Mouse (Mus musculus): ENCODE data around the gene Myoz2.

The Myoz2 gene

DNA sequence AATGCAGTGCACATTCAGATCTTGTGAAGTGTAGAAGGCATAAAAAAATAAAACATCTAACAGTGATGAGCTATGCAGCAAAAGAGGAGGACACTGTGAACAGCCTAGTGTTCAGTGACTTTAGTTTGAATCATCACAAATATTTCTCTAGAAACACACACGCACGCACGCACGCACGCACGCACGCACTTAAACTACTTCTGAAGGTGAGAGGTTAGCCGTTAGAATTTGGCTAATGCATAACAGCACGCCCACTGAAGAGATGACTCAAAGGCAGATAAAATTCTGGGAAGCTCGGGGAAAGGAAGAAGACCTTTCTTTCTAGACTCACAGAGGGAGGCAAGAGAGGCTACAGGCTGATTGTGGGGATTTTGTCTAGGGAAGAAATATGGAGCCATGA is 27.4 kb downstream of the Myoz2 start:
- in situ Hi-C loops (cut with MboI, MseI): no loop called here

DNA sequence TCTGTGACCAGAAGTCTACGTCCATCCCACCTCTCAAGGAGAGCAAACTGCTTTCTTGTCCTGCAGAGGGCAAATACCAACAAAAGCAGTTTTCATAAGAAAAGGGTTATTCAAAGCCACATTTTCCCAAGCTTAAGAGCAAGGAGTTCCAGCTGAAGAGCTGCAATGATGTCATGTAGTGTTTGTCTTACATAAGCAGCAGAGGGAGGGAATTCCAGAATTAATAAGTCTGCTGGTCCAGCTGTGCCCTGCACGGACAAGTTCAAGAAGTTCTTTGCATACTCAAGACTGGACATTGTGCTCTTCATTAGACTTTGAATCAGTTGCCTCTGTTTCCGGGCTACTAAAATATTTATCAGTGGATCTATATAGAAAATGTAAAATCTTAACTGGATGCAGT is 33.8 kb downstream of the Myoz2 start:
- in situ Hi-C loops (cut with MboI, MseI): no loop called here

- in situ Hi-C loops (cut with MboI, MseI): loop anchor here (25.0 kb wide), 1 partner anchor 514 kb away; no protein-coding TSS in a partner anchor
Measured at GRCm38 (mm10) chr3:122998511-122998910, 36.3 kb downstream of the Myoz2 start.

DNA sequence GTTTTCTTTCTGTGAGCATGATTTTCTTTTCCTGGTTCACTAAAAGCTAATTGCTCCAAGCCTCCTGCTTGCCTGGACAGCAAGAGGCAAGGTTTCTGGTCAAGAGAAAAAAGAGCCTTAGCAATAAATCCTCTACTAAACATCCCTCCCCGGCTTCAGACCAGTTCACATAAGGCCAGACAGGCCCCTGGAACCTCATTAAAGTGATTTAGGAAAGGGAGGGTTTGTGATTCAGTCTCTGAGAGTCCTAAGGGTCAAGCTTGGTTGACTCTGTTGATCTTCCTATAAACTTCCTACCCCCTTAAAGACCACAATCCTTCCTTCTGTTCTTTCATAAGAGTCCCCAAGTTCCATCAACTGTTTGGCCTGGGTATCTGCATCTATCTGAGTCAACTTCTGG is 37.8 kb downstream of the Myoz2 start:
- in situ Hi-C loops (cut with MboI, MseI): loop anchor here (25.0 kb wide), 1 partner anchor 515 kb away; no protein-coding TSS in a partner anchor

DNA sequence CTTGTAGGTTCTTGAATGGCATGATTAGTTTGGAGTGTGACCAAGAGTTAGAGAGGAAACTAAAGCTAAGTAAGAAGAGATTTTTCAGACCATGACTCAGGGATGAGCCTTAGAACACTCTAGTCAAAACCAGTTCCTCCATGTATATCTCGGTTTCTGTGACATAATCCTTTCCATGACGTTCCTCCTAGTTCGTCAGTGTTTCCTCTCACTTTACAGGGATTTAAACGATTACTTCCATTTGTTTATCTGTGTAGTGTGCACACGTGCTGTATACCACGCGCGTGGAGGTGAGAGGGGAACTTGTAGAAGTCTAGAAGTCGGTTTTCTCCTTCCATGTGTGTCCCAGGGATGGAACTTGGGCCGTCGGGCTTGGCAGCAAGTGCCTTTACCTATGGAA is 47.9 kb downstream of the Myoz2 start:
- in situ Hi-C loops (cut with MboI, MseI): loop anchor here (10.0 to 25.0 kb wide), 2 partner anchors 62 to 525 kb away; partner anchors contain the start of gene 1810037I17Rik

DNA sequence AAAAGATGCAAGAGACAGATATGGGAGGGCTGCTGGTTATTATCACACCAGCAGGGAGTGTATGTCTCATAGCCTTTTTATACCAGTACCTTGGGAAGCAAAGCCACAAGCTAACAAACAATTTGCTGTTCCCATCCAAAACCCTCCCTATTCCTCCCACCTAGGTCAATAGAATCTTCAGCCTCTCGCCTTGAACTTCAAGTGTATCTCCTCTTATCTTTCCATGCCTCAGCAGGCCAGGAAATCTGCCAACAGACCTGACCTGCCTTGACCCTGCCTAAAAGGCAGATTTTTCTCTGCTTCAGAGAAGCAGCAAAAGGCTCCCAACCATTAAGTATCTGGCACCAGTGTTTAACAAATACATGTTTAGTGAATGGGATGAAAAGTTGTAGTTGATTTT is 48.4 kb downstream of the Myoz2 start:
- in situ Hi-C loops (cut with MboI, MseI): loop anchor here (10.0 to 25.0 kb wide), 2 partner anchors 62 to 526 kb away; partner anchors contain the start of gene 1810037I17Rik

- in situ Hi-C loops (cut with MboI, MseI): loop anchor here (10.0 to 25.0 kb wide), 2 partner anchors 61 to 527 kb away; partner anchors contain the start of gene 1810037I17Rik
Measured at GRCm38 (mm10) chr3:122985183-122985944, 49.5 kb downstream of the Myoz2 start.

GRCm38 (mm10) chr3:122984249-122985182 is 50.3 kb downstream of the Myoz2 start, which contains the start of gene Usp53:
Gene Usp53 (minus strand): TSS chr3:122984510.
- in situ Hi-C loops (cut with MboI, MseI): loop anchor here (10.0 to 25.0 kb wide), 2 partner anchors 60 to 528 kb away; partner anchors contain the start of gene 1810037I17Rik

DNA sequence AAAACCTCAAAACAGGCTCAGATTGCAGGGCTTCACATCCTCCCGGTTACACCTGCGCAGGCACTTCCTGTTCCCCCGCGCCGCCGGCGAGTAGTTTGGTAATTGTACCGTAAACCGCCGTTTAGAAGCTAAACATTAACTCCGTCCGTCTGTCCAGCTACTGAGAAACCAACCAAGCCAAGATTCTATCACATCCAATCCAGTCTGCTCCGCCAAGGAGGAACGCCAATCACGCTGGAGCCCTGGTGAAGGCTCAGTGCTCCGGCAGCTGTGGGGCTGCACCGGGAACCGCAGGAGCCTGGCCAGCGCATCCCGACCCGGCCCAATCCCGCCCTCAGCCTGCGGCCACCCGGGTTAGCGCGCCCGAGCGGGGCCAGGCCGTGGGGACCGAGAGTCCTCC is 51.0 kb downstream of the Myoz2 start:
- in situ Hi-C loops (cut with MboI, MseI): loop anchor here (10.0 to 25.0 kb wide), 2 partner anchors 59 to 528 kb away; partner anchors contain the start of gene 1810037I17Rik

DNA sequence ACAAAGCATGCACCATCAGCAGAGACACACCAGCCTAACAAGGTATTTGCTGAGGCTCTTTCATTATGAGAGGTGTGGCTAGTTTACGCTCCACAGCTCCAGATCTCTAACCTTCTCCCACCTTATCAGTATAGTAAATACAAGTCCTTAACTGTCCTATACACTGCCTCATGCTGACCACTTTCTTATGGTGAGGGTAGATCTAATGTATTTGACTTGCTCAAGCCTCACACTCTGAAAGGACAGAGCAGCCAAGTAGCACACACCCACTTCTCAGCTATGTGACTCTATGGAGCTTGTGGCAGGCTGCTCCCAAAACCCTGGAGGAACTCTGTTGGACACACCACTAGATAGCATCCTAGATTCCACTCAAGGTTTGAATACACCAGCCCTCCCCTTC is 58.9 kb downstream of the Myoz2 start:
- in situ Hi-C loops (cut with MboI, MseI): loop anchor here (25.0 kb wide), 1 partner anchor 536 kb away; no protein-coding TSS in a partner anchor

DNA sequence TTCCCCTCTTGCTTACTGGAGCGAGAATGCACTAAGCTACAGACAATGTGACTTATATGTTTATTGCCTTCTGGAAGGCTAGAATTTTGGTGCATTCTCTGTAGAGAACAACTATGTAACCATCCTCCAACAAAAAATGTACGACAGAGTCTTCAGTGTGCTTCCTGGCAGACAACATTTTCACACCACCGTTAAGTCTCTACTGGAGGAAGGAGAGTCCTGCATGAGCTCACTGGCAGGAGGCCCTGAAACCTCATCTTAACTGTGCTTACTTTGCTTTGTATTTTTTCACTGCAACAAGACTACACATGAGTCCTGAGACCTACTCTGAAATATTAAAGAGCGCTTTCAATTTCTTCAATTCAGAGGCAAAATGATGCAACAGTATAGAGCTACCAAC is 59.5 kb downstream of the Myoz2 start:
- in situ Hi-C loops (cut with MboI, MseI): loop anchor here (25.0 kb wide), 1 partner anchor 537 kb away; no protein-coding TSS in a partner anchor

- in situ Hi-C loops (cut with MboI, MseI): loop anchor here (25.0 kb wide), 2 partner anchors 537 to 1713 kb away; no protein-coding TSS in a partner anchor
Measured at GRCm38 (mm10) chr3:122974833-122975232, 60.0 kb downstream of the Myoz2 start.

DNA sequence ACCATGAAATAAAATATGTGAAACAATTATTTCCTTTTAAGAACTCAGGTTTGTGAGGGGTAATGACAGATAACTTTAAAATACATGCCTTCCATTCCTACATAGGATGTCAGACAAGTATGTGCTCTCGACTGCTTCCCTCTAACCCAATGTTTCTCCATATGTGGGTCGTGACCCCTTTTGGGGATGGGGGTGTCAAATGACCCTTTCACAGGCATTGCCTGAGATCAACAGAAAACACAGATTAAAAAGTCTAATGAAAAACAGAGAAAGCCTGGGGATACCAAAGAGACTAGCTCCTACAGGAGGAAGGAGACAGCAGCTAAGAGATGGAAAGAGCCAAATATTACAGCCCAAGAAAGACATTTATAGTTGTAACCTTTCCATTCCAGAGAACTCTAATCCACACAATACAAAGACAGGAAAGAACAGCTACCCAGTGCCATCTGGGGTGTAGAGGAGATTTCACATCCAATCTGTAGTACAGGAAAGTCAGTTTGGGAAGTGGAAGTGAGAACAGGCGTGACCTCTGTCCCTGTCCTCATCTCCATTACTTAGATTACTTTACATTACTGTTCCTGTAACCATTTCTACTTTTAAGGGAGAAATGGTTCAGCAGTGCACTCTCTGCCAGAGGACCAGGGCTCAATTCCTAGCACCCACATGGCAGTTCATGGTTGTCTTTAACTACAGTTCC is 62.5 kb downstream of the Myoz2 start:
- in situ Hi-C loops (cut with MboI, MseI): loop anchor here (25.0 kb wide), 1 partner anchor 1710 kb away; no protein-coding TSS in a partner anchor

DNA sequence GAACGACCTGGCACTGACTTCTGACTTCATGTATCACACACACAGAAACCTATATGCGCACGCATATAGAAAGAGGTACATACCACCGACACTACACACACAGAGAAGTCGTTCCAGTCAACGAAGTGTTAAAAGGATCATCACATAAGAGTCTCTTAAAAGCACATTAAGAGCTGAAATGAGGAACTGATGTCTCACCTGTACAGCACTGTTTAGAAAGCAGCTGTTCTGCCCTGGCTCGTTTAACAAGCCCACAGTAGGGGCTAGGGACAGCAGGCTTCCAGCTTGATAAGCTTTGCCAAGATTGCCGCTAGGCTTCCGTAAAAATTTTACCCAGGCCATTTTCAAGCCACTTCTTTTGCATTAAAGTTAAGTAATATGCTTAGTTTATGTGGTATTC is 66.4 kb downstream of the Myoz2 start:
- in situ Hi-C loops (cut with MboI, MseI): loop anchor here (25.0 kb wide), 1 partner anchor 1706 kb away; no protein-coding TSS in a partner anchor

GRCm38 (mm10) chr3:122964301-122964700 is 70.5 kb downstream of the Myoz2 start:
- in situ Hi-C loops (cut with MboI, MseI): loop anchor here (25.0 kb wide), 1 partner anchor 1702 kb away; no protein-coding TSS in a partner anchor
